26 mouse cellular contexts compared by ENCODE assay signal in genomic region chr6:122325361-122325975, GRCm38 (mm10). TPM values are rescaled to one million over a fixed set of nuclear protein-coding genes. Genes with fewer than 3 reads are reported as not detected.
"Had no signal": no experiment of that assay in that cellular context is flagged by ENCODE, and none has a peak within 500 bp of the region (broad histone marks: within the 10 kb centered on the region; RNA-seq: fewer than 3 reads in every experiment).

No protein-coding gene starts in this region.

- H3K4me2 ChIP-seq: liver, embryonic 13.5 days; midbrain, embryonic 12.5 days; neural tube, embryonic 13.5 days had no signal

- DNase-seq: layer of hippocampus, adult 9-11 months; liver, embryonic 13.5 days; lung, adult 2 months; lung, postnatal 14 days; lung, postnatal 4 days; retina, postnatal 1 day; right cerebral cortex, postnatal 25 days; spleen, adult 18-20 months; thymus, adult 2 months; thymus, postnatal 14 days; thymus, postnatal 4 days had no signal

- H3K4me3 ChIP-seq: layer of hippocampus, adult 2 months; liver, embryonic 13.5 days; midbrain, embryonic 12.5 days; myocyte; neural tube, embryonic 13.5 days had no signal

- H3K4me1 ChIP-seq: liver, embryonic 13.5 days; midbrain, embryonic 12.5 days; neural tube, embryonic 13.5 days had no signal

- H3K27ac ChIP-seq: hindbrain, postnatal 0 days; layer of hippocampus, adult 2 months; liver, embryonic 13.5 days; midbrain, embryonic 12.5 days; neural tube, embryonic 13.5 days had no signal

- ATAC-seq: hindbrain, postnatal 0 days; inflammation-experienced regulatory T-cells, adult 6 months; intestine, embryonic 16.5 days; midbrain, embryonic 16.5 days had no signal

- H3K27me3 ChIP-seq: liver, embryonic 13.5 days; midbrain, embryonic 12.5 days; neural tube, embryonic 13.5 days had no signal

- H3K9ac ChIP-seq: liver, embryonic 13.5 days; midbrain, embryonic 12.5 days; neural tube, embryonic 13.5 days had no signal

- H3K9me3 ChIP-seq: liver, embryonic 13.5 days; midbrain, embryonic 12.5 days; neural tube, embryonic 13.5 days had no signal

RNA-seq across cellular contexts. Expression of gene Klrg1, which starts 42.8 kb away (rescaled TPM):
- total RNA-seq: megakaryocyte progenitor cell, adult 5-6 weeks; megakaryocyte-erythroid progenitor cell, adult 5-6 weeks; neutrophil, adult 5-6 weeks had no signal
- polyA plus RNA-seq: intestine, embryonic 16.5 days; liver, adult 2 months; liver, embryonic 13.5 days; liver, embryonic 16.5 days; lung, embryonic 16.5 days; myocyte; stomach, embryonic 16.5 days had no signal
